Mouse (Mus musculus) erythroblast, embryonic 14.5 days (primary cell): ENCODE data around the gene Ppp1r26. TPM values are rescaled to one million over a fixed set of nuclear protein-coding genes. Genes with fewer than 3 reads are reported as not detected.
"Not testable (repeated sequence)": the region's sequence is repeated elsewhere in the genome, so short reads cannot be mapped to it uniquely, and the experiment has no call there.

Experiments
- H3K27me3 ChIP-seq: 2 replicates; pipeline ENCODE4 v1.6.1; 2012; ENCODE audit warnings: inconsistent platforms; ENCODE audit not compliant: control insufficient read depth
- H3K36me3 ChIP-seq: 2 replicates; pipeline ENCODE4 v1.6.1; 2012; ENCODE audit warnings: mild to moderate bottlenecking, inconsistent platforms; ENCODE audit not compliant: control insufficient read depth
- H3K4me1 ChIP-seq: 2 replicates; pipeline ENCODE4 v1.6.1; 2012; ENCODE audit warnings: inconsistent platforms; ENCODE audit not compliant: control insufficient read depth
- H3K4me3 ChIP-seq: replicated peaks from 2 replicates; pipeline ENCODE3; 2012; ENCODE audit warnings: moderate library complexity, mild to moderate bottlenecking, inconsistent platforms
- H3K9me3 ChIP-seq: 2 replicates; pipeline ENCODE4 v1.6.1; 2012; ENCODE audit warnings: low read length, inconsistent platforms, mixed read lengths; ENCODE audit not compliant: control insufficient read depth
- GATA1 ChIP-seq: IDR thresholded peaks from 2 replicates; pipeline ENCODE4 v1.6.1; 2012; ENCODE audit warnings: low read length, inconsistent platforms, mixed read lengths
- TAL1 ChIP-seq: IDR thresholded peaks from 3 replicates; pipeline ENCODE4 v1.6.1; 2012; ENCODE audit warnings: low read length, inconsistent platforms, mixed read lengths
- polyA plus RNA-seq: library from polyadenylated mRNA; stranded (reverse); fragments of >175 nt; gene quantifications from 2 replicates; pipeline ENCODE4 v1.2.3, GENCODE M21; 2012

Ppp1r26 gene
- polyA plus RNA-seq, 1 experiment, result not detected

- TF ChIP-seq GATA1 (no peak), TAL1 (no peak)
- H3K27me3 ChIP-seq, result peaks cover 39% of the 10 kb centered on the region
- no peak overlapping the region for H3K4me3 ChIP-seq
- H3K4me1 ChIP-seq, result peaks cover 19% of the 10 kb centered on the region
- H3K36me3 ChIP-seq, result peaks cover 12% of the 10 kb centered on the region
- no peaks in the 10 kb centered on the region for H3K9me3 ChIP-seq
Measured at GRCm38 (mm10) chr2:28464919-28465318, 18.3 kb downstream of the Ppp1r26 start.

- H3K27me3 ChIP-seq, result peaks cover 37% of the 10 kb centered on the region
- H3K4me3 ChIP-seq, result no peak within 1 kb of the TSS
- H3K36me3 ChIP-seq, result peaks cover 22% of the 10 kb centered on the region
- H3K4me1 ChIP-seq, result peaks cover 19% of the 10 kb centered on the region
- no peak for TF ChIP-seq TAL1
- TF ChIP-seq GATA1, result no peak
- no peaks in the 10 kb centered on the region for H3K9me3 ChIP-seq
Measured at GRCm38 (mm10) chr2:28465836-28466518, 19.4 kb downstream of the Ppp1r26 start, which contains the start of gene 1700007K13Rik. Gene 1700007K13Rik (minus strand): TSS chr2:28466332.

DNA sequence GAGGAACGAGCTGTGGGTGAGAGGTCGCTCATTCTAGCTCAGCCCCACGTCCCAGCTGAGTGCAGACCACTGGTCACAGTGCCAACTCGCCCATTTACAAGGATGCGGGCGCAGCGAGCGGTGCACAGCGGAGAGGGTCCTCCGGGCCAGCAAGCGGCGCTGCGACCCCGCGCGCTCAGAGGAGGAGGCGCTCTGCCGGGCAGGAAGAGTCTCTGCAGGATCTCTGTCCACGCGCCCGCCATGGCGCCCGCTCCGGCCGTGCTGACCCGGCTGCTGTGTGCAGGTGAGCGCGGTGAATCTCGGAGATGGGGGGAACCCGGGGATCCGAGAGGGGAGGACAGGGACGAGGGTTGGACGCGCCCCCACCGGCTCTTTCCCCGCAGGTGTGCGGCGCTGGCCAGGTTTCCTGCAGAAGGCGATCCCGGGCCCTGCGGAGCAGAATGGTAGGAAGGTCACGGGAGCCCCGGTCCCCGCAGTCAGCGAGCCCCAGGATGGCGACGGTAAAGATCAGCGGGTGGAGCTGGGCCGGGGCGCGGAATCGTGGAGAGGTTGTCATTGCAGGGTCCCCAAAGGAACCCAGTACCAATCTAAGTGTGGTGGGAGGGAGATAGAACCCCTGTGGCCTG lies 21.4 kb downstream of the Ppp1r26 start, which contains the start of gene Mrps2:
Mrps2 (plus strand) TSS at position 207 of the 626 bp plus-strand sequence.
- Histone ChIP-seq H3K4me3 (peak within 1 kb of the TSS; percentile 84), H3K9me3 (0 out of 2 replicates have a peak, but pooled peaks cover 2% of the 10 kb centered on the region), H3K4me1 (peaks cover 19% of the 10 kb centered on the region), H3K36me3 (peaks cover 33% of the 10 kb centered on the region), H3K27me3 (peaks cover 37% of the 10 kb centered on the region)
- TF ChIP-seq TAL1, result no peak
- TF ChIP-seq GATA1, result no peak

GRCm38 (mm10) chr2:28468486-28469225 lies 22.1 kb downstream of the Ppp1r26 start:
- peaks cover 37% of the 10 kb centered on the region for H3K27me3 ChIP-seq
- peaks cover 33% of the 10 kb centered on the region for H3K36me3 ChIP-seq
- H3K9me3 ChIP-seq, result 0 out of 2 replicates have a peak, but pooled peaks cover 2% of the 10 kb centered on the region
- peak overlapping the region; percentile 84 for H3K4me3 ChIP-seq
- H3K4me1 ChIP-seq, result peaks cover 19% of the 10 kb centered on the region
- TF ChIP-seq TAL1, result no peak
- TF ChIP-seq GATA1, result no peak

DNA sequence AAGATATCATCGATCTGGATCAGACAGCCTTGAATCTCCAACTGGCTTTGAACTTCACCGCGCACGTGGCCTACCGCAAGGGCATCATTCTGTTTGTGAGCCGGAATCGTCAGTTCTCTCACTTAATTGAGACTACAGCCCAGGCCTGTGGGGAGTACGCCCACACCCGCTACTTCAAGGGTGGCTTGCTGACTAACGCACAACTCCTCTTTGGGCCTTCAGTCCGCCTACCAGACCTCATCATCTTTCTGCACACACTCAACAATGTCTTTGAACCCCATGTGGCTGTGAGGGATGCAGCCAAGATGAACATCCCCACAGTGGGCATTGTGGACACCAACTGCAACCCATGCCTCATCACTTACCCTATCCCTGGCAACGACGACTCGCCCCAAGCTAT lies 22.9 kb downstream of the Ppp1r26 start:
- H3K27me3 ChIP-seq, result peaks cover 36% of the 10 kb centered on the region
- no peak overlapping the region for H3K4me3 ChIP-seq
- H3K9me3 ChIP-seq, result 0 out of 2 replicates have a peak, but pooled peaks cover 2% of the 10 kb centered on the region
- H3K36me3 ChIP-seq, result peaks cover 33% of the 10 kb centered on the region
- H3K4me1 ChIP-seq, result peaks cover 19% of the 10 kb centered on the region
- TF ChIP-seq TAL1, result no peak
- no peak for TF ChIP-seq GATA1

- Histone ChIP-seq H3K27me3 (peaks cover 25% of the 10 kb centered on the region), H3K36me3 (peaks cover 33% of the 10 kb centered on the region), H3K9me3 (0 out of 2 replicates have a peak, but pooled peaks cover 2% of the 10 kb centered on the region), H3K4me3 (no peak overlapping the region), H3K4me1 (peaks cover 19% of the 10 kb centered on the region)
- TF ChIP-seq GATA1 (no peak), TAL1 (no peak)
Measured at GRCm38 (mm10) chr2:28470591-28470990, 24.0 kb downstream of the Ppp1r26 start.

DNA sequence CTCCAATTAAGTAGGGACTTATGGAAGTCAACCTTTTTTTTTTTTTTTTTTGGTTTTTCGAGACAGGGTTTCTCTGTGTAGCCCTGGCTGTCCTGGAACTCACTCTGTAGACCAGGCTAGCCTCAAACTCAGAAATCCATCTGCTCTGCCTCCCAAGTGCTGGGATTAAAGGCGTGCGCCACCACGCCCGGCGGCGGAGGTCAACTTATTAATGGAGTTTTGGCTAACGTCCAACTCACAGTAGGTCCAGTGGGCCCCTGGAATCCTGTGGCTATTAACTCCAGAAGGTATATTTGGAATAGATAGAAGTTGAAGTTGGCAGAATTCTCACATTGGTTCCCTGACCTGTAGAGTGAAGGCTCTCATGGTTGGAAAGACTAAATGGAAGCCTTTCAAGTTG lies 25.4 kb downstream of the Ppp1r26 start:
- not testable (repeated sequence) for H3K4me3 ChIP-seq, H3K9me3 ChIP-seq
- H3K4me1 ChIP-seq, result peaks cover 19% of the 10 kb centered on the region
- H3K27me3 ChIP-seq, result peaks cover 11% of the 10 kb centered on the region
- peaks cover 33% of the 10 kb centered on the region for H3K36me3 ChIP-seq

DNA sequence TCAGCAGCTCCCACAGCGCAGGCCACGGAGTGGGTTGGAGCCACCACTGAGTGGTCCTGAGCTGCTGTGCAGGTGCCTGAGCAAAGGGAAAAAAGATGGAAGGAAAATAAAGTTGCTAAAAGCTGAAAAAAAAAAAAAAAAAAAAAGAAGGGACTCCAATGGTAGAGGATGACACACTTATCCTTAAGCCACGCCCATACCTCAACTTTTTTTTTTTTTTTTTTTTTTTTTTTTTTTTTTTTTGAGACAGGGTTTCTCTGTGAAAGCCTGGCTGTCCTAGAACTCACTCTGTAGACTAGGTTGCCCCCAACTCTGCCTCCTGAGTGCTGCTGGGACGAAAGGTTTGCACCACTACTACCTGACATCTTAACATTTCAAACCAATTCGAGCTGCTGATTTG lies 31.4 kb downstream of the Ppp1r26 start:
- not testable (repeated sequence) for H3K4me3 ChIP-seq, H3K4me1 ChIP-seq, H3K9me3 ChIP-seq, H3K27me3 ChIP-seq, H3K36me3 ChIP-seq
